Mouse (Mus musculus) heart, adult 11 months (tissue): ENCODE measurements around the gene Stac.
A peak's percentile ranks its signal among the peaks of the same experiment; 100 is the strongest.

Experiments used
- DNase-seq: peaks from one replicate; pipeline ENCODE4 v3.0.0; 2022

Stac gene

DNA sequence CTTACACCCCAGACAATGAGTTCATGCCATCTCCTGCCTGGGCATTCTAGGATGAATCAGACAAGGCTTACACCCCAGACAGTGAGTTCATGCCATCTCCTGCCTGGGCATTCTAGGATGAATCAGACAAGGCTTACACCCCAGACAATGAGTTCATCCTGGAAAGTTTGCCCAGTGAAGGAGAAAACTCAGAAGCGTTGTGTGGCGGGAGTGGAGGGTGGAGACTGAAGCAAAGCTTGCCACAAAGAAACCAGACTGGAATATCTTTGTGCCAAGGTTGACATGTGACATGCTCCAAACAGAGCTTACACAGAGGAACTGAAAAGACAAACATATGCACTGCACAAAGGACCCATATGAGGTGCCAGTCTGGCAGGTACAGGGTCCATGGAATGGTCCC is 102.6 kb downstream of the Stac start:
- DNase-seq, result peak; percentile 27

DNA sequence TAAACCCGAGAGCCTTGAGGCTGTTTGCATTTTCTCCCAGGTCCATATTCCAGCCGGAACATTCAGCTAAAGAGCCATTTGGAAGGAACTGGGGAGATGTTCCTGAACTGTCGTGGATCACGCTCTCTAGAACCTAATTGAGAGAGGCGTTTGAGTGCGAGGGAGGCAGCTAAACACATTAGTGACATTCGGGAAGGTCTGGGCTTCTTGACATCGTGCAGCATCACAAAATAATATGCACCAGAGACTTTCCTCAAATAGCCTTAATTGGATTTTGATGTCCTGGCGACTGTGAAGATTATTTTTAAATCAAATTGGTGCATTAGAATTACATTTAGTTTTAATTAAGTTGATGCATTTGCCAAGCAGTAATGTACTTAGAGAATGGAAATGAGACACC is 111.4 kb downstream of the Stac start:
- DNase-seq, result peak; percentile 15

DNA sequence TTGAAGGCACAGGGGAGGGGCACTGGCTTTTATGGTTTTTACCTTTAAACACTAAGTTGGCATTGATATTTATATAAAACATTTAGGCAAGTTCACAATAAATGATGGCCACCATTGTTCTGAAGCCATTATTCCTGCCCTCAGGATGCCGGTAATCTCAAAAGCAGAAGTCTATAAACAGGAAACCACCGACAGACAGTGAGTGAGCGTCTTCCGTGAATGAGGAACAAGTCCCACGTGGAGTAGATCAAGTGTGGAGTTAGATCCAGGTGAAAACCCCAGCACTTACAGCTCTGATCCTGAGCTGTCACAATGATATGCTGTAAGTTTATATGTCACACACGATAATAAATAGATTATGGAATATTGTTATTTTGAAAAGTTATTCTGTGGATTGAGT is 112.7 kb downstream of the Stac start:
- DNase-seq, result peak; percentile 27

DNA sequence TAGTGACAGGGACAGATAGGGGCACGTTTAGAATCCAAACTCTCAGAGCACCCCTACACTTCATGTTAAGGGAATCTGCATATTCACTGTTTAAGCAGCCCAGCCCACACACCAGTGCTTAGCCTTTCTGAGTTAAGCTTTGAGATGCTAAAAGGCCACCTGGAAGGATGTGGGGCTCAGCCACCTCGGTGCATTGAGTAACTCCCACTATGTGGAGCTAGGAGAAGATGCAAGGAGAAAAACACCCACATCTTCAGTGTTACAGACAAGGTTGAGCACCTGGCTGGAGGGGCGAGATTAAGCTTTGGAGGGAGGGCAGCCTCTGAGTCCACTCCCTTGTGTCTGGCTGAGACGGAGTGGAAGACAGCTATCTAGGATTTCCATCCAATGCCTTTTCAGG is 114.3 kb downstream of the Stac start:
- peak; percentile 53 for DNase-seq

DNA sequence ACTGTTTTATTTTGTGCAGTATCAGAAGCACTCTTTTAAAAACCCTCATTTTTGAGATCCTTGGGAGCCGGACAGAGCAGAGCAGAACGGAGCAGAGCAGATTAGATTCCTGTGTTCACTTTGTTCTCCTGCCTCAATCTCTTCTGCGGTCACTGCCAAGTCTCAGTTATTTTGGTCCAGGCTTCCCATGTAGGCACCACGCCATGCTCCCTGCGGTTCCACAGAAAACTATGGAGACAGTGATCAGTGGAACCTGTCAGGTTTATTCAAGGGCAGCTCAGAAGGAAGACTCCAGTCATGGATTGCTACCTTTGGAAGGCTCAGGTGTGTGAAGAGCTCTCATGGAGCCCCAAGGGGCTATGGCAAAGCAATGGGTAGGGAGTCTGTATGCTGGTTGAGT is 116.3 kb downstream of the Stac start:
- peak; percentile 88 for DNase-seq

DNA sequence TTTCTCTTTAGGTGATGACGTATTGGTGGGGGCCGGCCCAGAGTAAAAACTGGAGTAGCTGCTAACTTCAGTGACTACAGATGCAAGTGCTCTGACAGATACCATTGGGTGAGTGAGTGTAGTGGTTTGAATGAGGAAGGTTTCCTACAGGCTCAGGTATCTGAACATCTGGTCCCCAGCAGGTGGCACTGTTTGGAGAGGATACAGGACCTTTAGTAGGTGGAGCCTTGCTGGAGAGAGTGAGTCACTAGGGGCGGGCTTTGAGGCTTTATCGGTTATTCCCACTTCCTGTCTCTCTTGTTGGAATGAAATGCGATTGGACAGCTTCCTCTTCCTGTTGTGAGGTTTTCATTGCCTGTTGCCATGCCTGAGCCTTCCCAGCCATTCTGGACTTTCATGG is 118.5 kb downstream of the Stac start:
- DNase-seq, result peak; percentile 55

DNA sequence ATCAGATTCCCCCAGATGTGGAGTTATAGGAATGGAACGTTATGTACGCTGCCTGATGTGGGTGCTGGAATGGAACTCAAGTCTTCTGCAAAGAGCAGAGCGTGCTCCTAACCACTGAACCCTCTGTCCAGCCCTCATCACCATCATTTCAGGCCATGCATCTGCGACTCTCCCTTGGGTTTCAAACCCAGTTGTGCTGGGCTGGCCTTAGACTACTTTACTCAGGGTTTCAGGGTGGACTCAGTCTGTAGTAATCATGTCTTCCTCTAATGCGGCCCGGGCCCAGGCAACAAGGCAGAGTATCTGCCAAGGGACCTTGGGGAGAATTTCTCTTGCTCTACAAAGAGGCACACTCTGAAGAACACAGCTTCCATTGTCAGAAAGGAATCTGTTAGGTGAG is 126.0 kb downstream of the Stac start:
- DNase-seq, result peak; percentile 68

DNA sequence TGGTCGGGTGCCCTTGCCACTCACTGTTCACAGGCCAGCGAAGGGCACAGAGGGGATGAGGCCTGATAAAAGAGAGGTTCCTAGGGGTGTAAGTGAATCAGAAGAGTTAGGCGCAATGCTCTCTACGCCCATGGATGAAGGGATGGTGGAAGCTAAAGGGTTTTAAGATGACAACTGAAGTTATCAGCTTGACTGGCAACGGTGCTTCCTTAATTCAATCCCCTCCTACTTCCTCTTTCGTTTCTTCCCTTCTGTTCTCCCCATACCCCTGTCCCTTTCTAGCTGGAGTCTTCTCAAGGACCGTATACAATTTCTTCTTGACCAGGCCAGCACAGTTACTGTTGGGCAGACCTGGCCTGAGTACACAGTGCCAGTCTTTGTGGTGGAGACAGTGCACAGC is 126.9 kb downstream of the Stac start:
- DNase-seq, result peak; percentile 74

DNA sequence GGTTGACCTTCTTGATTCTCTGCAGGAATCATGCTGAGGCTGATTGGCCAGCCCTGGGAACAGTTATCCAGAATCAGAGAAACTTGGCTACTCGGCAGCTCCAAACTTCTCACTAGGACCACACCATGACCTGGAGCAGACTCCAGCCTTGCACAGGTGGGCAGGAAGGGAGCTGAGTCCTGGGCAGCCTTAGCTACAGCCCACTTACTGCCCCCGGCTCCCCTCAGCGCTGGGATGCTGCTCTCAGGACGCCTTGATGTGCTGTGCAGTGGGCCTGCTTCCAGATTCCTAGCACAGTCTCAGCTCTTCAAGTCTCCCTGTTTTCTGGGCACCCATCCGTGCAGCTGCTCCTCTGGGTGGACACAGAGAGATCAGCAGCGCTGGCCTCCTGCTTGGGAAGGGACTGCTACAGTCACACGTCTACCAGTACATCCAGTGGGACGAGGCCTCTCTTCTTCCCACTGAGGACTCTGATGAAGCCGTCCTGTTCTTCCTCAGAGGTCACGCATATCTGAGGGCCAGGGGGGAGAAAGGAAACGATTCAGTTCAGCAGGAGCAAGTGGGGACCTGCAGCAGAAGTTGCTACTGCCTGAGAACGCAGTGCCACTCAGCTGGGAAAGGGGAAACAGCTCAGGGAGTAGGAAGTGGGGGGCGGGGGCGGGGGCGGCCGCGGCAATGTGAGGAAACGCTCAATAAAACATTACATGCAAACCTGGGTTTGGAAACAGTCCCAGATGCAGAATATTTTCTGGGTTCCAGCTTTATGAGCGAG is 127.7 kb downstream of the Stac start:
- DNase-seq, result peak; percentile 89

DNA sequence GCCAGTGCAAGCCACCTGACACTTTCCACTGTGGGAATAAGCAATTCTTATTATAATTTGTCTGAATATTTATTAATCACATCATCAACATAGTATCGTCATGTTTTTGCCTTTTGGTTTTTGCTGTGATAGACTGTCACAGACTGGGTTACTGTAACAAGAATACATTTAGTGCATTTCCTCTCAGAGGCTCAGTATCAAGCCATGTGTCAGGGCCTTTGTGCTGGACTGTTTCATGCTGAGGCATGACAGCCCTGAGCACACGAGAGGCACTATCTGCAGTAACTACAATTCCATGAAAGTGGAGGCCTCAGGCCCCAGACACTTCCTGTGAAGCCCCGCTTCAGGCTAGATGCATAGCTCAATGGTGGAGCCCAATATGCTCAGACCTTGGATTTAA is 133.4 kb downstream of the Stac start:
- DNase-seq, result peak; percentile 44

DNA sequence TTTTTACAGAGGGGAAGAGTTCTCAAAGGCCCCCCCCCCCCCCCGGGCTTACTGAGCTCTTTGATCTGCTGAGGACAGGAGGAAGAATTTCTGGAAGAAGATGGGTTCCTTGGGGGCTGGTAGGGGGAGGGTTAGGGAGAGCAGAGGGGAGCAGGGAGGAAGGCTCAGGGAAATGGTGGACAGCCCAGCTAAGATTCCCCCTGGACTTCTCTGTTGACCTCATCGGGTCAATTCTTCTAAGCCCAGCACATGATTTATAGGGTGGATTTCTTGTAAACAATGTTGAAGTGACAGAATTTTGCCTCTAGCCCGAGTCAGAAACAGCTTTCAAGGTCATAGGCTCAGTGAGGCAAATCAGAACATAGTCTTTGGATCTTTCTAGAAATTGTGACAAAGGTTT is 137.3 kb downstream of the Stac start:
- peak; percentile 69 for DNase-seq

DNA sequence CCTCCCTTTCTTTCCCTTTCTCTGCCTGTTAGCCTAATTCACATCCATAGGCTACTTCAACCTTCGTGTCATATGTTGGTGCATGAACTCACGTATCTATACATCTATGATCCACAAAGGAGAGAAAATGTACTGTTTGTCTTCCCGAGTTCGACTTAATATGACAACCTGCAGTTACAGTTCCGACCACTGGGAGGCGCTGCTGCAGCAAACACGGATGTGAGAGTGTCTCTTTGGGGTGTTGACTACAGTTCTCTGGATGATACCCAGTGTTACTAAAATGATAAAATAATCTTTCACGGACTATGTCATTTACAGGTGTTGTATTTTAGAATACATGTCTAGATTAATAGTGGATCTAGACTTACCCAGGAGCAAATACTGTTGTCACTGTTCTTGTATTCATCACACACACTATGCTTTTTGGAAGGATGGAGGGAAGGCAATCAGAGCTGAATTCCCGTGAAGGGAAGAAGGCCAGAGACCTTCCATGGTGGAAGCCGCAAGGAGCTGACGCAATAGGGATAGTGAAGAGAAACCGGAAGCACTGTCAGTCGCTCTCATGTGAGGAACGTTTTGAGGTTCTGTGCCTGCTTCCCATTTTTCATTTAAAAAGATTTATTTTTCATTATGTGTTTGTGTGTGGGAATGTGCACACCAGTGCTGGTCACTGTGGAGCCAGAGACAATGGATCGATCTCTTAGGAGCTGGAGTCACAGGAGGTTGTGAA is 138.5 kb downstream of the Stac start:
- DNase-seq, result peak; percentile 71

DNA sequence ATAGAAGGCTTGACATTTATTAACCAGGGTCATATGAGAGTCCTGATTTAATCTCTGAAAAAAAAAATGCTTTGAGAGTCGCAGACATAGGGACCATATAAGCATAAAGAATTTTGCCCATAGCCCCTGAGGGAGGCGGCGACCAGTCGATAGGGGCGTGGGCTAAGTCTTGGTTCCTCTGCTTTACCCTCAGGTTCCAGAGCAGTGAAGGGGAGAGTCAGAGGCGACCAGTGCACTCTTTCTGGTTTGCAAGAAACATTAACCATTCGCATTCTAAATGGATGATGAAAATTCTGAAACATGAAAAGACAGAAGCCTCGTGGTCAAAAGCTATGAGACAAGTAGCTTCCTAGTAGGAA is 139.2 kb downstream of the Stac start:
- no peak for DNase-seq

DNA sequence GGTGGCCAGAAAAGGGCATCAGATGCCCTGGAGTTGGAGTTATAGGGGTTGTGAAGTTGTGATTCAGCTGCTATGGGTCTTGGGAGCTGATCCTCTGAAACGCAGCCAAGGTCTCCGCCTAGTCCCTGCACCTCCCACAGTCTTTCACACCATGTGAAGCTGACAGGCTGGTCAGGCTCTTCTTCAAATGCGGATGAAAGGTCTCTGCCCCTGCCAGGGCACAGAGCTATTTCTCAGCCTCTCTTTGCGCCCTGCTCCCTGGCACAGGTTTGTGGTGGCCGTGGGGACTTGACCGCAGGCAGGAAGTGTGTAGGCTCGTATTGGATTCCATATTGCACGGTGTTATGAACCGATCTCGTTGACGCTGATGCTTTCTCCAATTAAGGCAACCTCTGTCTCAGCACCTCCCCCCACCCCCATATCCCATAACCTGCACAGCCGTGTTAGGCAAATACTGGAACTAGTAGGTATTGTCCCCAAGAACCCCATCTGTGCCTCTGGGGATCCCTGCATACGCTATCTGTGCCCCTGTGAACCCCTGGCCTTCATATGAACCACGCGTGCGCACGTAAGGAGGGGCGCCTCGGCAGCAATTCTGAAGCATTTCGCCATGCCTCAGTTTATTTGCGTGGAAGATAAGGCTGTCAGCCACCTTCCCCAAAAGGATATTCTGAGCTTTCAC is 139.7 kb downstream of the Stac start:
- peak; percentile 93 for DNase-seq

DNA sequence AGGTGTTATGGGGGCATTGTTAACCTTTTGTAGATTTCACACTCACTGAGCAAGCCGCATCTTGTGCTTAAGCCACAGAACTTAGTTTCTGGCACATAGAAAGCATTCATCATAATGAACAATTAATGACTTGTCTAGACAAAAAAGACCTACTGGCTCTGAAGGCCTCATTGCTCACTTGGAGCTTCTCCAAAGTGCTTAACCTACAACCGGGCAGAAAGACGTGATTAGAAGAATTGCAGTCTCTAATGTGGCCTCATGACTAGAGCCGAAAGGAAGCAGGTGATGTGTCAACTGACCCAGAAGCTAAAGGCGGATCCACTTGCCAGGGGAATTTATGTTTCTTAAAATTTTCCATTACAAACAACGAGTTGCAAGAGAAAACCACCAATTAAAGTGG is 147.5 kb downstream of the Stac start:
- DNase-seq, result peak; percentile 53

DNA sequence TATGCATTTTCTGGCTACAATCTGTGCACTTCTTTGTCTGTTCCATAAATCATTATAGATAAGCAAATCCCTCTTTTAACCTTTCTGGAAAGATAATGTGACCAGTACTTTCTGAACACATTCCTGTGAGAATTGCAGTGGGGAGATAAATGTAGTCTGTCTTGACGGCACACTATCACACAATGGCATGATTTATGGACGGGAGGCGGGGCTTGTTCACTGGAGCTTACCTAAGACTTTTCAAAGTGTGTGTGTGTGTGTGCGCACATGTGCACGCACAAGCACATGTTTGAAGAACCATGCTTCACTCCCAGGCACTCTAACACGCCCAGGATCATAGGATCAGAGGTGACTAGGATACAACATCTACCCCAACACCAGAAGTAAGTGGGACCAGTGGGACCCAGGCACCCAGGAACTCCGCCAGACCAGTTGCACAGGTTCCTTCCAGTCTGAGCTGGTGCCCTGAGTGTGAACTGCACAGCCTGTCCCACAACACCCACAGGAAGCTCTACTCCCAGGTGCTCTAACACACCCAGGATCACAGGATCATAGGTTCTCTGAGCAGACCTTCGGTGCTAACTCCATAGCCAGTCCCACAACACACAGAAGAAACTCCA is 154.6 kb downstream of the Stac start:
- peak; percentile 81 for DNase-seq

DNA sequence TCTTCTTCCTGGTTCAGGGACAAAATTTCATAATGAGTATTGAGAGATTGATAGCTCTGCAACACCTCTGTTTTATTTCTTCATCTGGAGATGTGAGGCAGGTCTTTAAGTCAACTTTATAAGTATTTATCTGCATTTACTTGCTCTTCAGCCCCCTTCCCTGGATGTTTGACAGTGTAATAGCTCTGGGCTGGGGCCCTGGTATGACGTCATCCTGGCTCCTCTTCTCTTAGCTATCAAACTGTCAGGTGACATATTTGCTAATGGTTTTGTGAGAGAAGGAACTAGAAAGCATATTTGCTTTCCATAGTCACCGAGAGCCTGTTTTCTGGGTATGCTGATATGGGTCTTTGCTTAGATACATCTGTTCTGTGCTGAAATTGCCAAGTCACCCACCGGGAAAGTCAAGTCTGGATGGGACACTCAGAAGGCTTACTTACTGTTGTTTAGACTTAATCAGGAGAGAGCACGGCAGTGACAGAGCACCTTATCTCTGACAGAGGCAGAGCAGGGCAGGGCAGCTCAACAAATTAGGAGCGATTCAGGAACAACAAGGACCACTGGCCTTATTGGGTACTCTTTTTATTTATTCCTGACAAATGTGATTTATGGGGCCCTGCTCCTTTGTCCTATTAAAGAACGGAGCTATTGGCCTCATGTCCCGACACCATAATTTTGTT is 155.3 kb downstream of the Stac start:
- DNase-seq, result peak; percentile 37

DNA sequence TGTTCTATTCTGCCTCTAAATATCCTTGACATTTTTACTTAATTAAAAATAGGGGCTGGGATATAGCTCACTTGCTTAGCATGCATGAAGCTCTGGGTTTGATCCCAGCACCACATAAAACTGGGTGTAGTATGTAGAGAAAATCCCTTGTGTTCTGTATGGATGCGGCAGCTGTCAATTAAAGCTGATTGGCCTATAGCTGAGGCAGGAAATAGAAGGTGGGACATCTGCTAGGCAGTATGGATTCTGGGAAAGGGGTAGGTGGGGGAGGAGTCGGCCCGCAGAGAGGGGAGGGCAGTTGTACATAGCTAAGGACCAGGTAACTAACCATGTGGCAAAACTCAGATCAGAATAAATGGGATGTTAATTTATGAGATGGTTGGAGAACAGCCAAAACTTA is 166.3 kb downstream of the Stac start:
- peak; percentile 53 for DNase-seq

DNA sequence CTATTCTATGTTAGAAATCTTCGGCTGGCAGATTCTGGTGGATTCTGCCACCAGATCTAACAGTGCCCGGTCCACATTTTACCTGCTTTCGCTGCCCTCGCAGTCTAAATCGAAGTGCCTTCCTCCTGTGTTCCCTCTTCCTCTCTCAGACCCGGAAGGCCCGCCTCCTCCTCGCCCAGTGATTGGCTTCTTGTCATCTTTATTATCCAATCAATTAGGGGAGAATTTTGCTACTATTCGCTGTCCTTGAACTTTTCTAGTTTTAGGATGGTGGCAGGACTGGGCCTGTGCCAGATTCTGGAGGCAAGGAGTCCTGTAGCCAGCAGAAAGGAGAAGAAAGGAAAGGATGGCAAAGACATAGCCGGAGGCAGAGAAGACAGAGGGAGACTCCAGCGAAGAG is 167.0 kb downstream of the Stac start:
- peak; percentile 45 for DNase-seq

DNA sequence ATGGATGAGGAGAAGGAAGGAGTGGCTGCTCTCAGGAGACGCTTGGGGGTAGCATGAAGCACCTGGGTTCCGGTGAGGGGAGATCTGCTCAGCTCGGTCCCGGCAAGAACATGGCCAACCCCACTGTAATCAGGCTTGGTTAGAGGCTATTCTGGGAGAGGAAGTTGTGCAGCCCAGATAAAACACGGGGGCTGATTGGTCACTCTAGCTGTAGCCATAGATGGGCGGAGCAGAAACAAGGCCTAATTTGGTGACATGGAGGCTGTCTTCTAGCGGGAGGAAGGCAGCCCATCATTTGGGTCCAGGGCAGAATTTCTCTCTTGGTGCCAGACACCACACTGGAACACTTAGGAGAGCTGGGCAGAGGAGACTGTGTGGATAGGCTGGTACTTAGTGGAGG is 167.9 kb downstream of the Stac start:
- DNase-seq, result no peak

DNA sequence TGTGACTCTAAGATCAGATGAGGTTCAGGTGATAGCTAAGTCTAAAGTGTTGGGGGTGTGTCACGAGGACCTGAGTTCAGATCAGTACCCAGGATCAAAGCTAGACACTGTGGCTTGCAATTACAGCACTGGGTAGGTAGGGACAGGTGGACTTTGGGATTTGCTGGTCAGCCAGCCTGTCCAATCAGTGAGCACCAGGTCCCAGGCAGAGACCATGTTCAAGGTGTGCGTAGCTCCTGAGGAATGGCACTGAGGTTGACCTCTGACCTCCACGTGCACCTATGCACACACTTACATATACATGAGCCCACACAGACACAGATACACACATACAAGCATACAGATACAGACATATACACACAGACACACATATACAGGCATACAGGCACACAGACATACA is 174.6 kb downstream of the Stac start:
- peak; percentile 70 for DNase-seq

DNA sequence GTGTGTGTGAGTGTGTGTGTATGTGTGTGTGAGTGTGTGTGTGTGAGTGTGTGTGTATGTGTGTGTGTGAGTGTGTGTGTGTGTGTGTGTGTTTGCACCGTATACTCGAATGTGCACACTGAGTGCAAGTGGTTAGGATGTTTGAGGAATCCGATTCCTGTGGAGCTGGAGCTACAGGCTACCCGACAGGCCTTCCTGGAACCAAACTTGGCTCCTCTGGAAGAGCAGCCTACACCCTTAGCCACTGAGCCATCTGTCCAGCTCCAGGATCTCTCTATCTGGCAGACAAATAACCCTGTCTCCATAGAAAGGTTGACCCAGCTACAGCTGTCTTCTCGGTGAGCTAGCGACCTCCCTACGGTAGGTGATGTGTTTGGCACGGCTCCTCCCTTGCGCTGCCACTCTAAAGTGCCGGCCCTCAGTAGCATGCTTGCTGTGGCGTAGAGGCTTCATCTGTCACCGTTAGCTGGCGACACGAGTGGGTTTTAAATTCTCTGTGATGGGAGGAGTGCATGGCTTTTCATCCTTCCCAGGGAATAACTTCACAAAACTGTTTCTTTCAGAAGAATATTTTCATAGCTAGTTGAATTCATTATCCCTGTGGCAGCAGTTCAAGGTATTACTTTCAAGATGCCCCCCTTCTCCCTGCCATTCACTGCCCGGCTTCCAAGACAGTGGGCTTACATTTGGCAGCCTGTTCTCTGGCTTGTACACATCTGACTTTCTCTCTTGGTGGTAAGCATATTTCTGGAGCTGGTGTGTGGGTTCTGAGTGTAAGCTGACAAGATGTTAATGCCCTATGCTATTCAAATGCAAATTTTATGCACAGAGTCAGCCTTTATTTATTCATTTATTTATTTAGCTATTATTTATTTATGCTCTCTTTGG is 175.3 kb downstream of the Stac start:
- DNase-seq, result peak; percentile 31
